In genomic region chr12:101718755-101719150, GRCm38 (mm10) we compare ENCODE assay signal across 8 mouse cellular contexts. TPM values are rescaled to one million over a fixed set of nuclear protein-coding genes. Genes with fewer than 3 reads are reported as not detected.
DNase-seq lines count a peak whose midpoint lies in the region; ATAC-seq lines count a peak whose summit lies in the region.

No protein-coding gene starts in this region.

- peak overlapping the region; percentile 46 for H3K9ac ChIP-seq in forebrain, embryonic 15.5 days (replicated peaks)
- H3K9ac ChIP-seq in stomach, embryonic 16.5 days (ENCODE audit: low read length): peak overlapping the region; percentile 75; the same call in 1 of the 2 replicates

- H3K27me3 ChIP-seq in forebrain, embryonic 15.5 days: 0 out of 2 replicates have a peak, but pooled peaks cover 2% of the 10 kb centered on the region
- no peaks in the 10 kb centered on the region for H3K27me3 ChIP-seq in stomach, embryonic 16.5 days (ENCODE audit: control insufficient read depth, insufficient read depth, low read length)

- peak overlapping the region; percentile 99 for H3K4me2 ChIP-seq in forebrain, embryonic 15.5 days (replicated peaks)
- peak overlapping the region; percentile 94 for H3K4me2 ChIP-seq in stomach, embryonic 16.5 days (ENCODE audit: low read depth, low read length)

- no peaks in the 10 kb centered on the region for H3K9me3 ChIP-seq in forebrain, embryonic 15.5 days
- H3K9me3 ChIP-seq in stomach, embryonic 16.5 days (replicated peaks; ENCODE audit: control insufficient read depth, low read length): no peaks in the 10 kb centered on the region

- H3K36me3 ChIP-seq in forebrain, embryonic 15.5 days: no peaks in the 10 kb centered on the region
- H3K36me3 ChIP-seq in stomach, embryonic 16.5 days (ENCODE audit: control insufficient read depth, insufficient read depth, low read length): no peaks in the 10 kb centered on the region

- WGBS in forebrain, embryonic 15.5 days: under 1% methylated on average over 9 of the region's 9 CpGs
- WGBS in stomach, embryonic 16.5 days: under 1% methylated on average over 9 of the region's 9 CpGs

- no peak overlapping the region for H3K27ac ChIP-seq in forebrain, embryonic 15.5 days (replicated peaks)
- H3K27ac ChIP-seq in stomach, embryonic 16.5 days (ENCODE audit: low read length): no peak overlapping the region

- peaks cover 11% of the 10 kb centered on the region; the same call in 1 of the 2 replicates for H3K4me1 ChIP-seq in forebrain, embryonic 15.5 days
- H3K4me1 ChIP-seq in stomach, embryonic 16.5 days (ENCODE audit: control insufficient read depth, insufficient read depth, low read length): 0 out of 2 replicates have a peak, but pooled peaks cover 2% of the 10 kb centered on the region

- H3K4me3 ChIP-seq in forebrain, embryonic 15.5 days: peak overlapping the region; percentile 69
- H3K4me3 ChIP-seq in stomach, embryonic 16.5 days (replicated peaks; ENCODE audit: low read length): peak overlapping the region; percentile 68

- ATAC-seq in forebrain, embryonic 15.5 days (replicated peaks): peak; percentile 83
- ATAC-seq in stomach, embryonic 16.5 days (ENCODE audit: insufficient read depth, low FRiP score): peak; percentile 67; the same call in 1 of the 2 replicates

- DNase-seq in CD4-positive helper T cell, adult 2 months (ENCODE audit: low read depth, low spot score): peak; percentile 6
- DNase-seq in ZHBTc4 (ENCODE audit: low read depth, low spot score): peak; percentile 89
- DNase-seq in kidney, postnatal 10 days: peak; percentile 46
- peak; percentile 57 for DNase-seq in lung, postnatal 36 days
- no peak for DNase-seq in cerebellum, adult 18-20 months
- no peak for DNase-seq in cerebellum, adult 11-12 months

RNA-seq across cellular contexts. Expression of gene Tc2n, which starts 0.4 kb away (rescaled TPM):
- 0.08 and 0.24 TPM in 2 replicates for polyA plus RNA-seq in forebrain, embryonic 15.5 days (2015; fragmentation: Nextera tagmentation; extraction: Ambion mirVana)
- 4.5 and 5.1 TPM in 2 replicates for polyA plus RNA-seq in stomach, embryonic 16.5 days (2015; fragmentation: Nextera tagmentation; extraction: Ambion mirVana)

Comparison
In these comparisons a context has a peak if more than half of its experiments do, and no peak if none do; other contexts are left out.
1. DNase-seq: peak in CD4-positive helper T cell, adult 2 months (single experiment), ZHBTc4 (single experiment), kidney, postnatal 10 days (single experiment) and lung, postnatal 36 days (single experiment); none in cerebellum, adult 18-20 months (0 of 2) and cerebellum, adult 11-12 months (single experiment).